Comparison of ENCODE assay signal across 7 mouse cellular contexts in the genomic region with DNA sequence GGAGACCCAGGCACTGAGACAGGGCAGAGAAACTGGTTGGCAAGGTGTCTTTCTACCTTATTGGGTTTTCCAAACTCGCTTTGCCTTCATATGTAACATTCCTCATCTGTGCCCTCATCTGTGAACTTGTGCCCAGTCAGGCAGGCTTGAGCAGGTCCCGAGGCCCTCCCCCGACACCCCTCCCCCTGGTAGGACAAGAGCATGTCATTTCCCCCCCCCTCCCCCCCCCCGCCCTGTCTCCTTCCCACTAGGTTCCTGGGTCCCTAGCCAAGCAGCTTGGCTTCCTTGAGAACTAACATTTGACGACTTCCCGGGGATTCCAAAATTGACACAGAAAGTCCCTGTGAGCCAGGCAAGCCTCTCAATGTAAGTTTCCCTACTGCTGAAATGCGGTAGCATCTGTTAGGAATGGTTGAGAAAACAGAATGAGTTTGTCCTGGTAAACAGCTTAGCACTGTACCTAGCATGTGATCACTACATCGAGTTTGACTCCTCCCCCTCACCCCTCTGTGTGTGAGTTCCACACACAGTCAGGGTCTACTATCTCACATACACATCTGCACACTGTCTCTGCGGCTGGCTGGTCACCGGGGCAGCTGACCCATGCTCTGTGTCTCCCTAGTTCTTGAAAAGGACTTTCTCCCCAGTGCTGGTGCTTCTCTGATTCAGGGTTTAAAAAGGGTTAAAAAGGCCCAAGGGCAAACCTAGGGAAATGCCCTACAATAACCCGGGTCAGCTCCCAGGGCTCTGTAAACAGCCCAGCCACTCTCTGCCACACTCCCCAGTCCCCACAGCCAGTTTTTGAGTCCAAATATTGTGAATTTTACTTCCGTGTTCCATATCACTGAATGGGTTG. TPM values are rescaled to one million over a fixed set of nuclear protein-coding genes. Genes with fewer than 3 reads are reported as not detected.
DNase-seq lines count a peak whose midpoint lies in the region; ATAC-seq lines count a peak whose summit lies in the region.

No protein-coding gene starts in this region.

- H3K36me3 ChIP-seq in limb, embryonic 12.5 days, result no peaks in the 10 kb centered on the region
- no peaks in the 10 kb centered on the region for H3K36me3 ChIP-seq in limb, embryonic 10.5 days
- peaks cover 5% of the 10 kb centered on the region; the same call in 1 of the 2 replicates for H3K36me3 ChIP-seq in heart, embryonic 15.5 days
- no peaks in the 10 kb centered on the region for H3K36me3 ChIP-seq in stomach, embryonic 14.5 days (ENCODE audit: control insufficient read depth, insufficient read depth, low read length)

- ATAC-seq in limb, embryonic 12.5 days (ENCODE audit: insufficient number of reproducible peaks, insufficient read depth, low FRiP score, low TSS enrichment, low read depth), result no peak
- no peak; the same call in 1 of the 2 replicates for ATAC-seq in heart, embryonic 15.5 days (replicated peaks; ENCODE audit: insufficient number of reproducible peaks, insufficient read depth, low FRiP score, low read depth)
- ATAC-seq in stomach, embryonic 14.5 days (ENCODE audit: insufficient number of reproducible peaks, insufficient read depth, low FRiP score, low read depth), result no peak

- H3K4me2 ChIP-seq in limb, embryonic 12.5 days, result no peak overlapping the region
- no peak overlapping the region for H3K4me2 ChIP-seq in heart, embryonic 15.5 days
- no peak overlapping the region for H3K4me2 ChIP-seq in stomach, embryonic 14.5 days (replicated peaks; ENCODE audit: low read depth, low read length)

- peaks cover 30% of the 10 kb centered on the region for H3K4me1 ChIP-seq in limb, embryonic 12.5 days (replicated peaks)
- peaks cover 15% of the 10 kb centered on the region for H3K4me1 ChIP-seq in limb, embryonic 10.5 days
- H3K4me1 ChIP-seq in heart, embryonic 15.5 days (replicated peaks), result peaks cover 50% of the 10 kb centered on the region
- H3K4me1 ChIP-seq in stomach, embryonic 14.5 days (ENCODE audit: control insufficient read depth, insufficient read depth, low read length), result peaks cover 15% of the 10 kb centered on the region

- no peaks in the 10 kb centered on the region for H3K27me3 ChIP-seq in limb, embryonic 12.5 days
- no peaks in the 10 kb centered on the region for H3K27me3 ChIP-seq in limb, embryonic 10.5 days (ENCODE audit: low read depth, poor library complexity, severe bottlenecking)
- no peaks in the 10 kb centered on the region for H3K27me3 ChIP-seq in heart, embryonic 15.5 days
- H3K27me3 ChIP-seq in stomach, embryonic 14.5 days (ENCODE audit: control insufficient read depth, insufficient read depth, low read length), result no peaks in the 10 kb centered on the region

- no peak for DNase-seq in limb, embryonic 10.5 days (ENCODE audit: low spot score)
- peak; percentile 68 for DNase-seq in kidney, postnatal 14 days
- no peak for DNase-seq in spleen, postnatal 10 days (ENCODE audit: low spot score in 2 of 2)
- no peak for DNase-seq in layer of hippocampus, postnatal 36 days

- WGBS in limb, embryonic 12.5 days, result 44% methylated on average over 12 of the region's 12 CpGs
- 47% methylated on average over 12 of the region's 12 CpGs for WGBS in limb, embryonic 10.5 days
- 33% methylated on average over 12 of the region's 12 CpGs for WGBS in heart, embryonic 15.5 days
- WGBS in stomach, embryonic 14.5 days, result 34% methylated on average over 11 of the region's 12 CpGs

- H3K27ac ChIP-seq in limb, embryonic 12.5 days, result peak overlapping the region; percentile 18; the same call in 1 of the 2 replicates
- no peak overlapping the region for H3K27ac ChIP-seq in limb, embryonic 10.5 days
- H3K27ac ChIP-seq in heart, embryonic 15.5 days, result peak overlapping the region; percentile 73
- peak overlapping the region; percentile 63; the same call in 1 of the 2 replicates for H3K27ac ChIP-seq in stomach, embryonic 14.5 days (ENCODE audit: low read length)

- H3K9me3 ChIP-seq in limb, embryonic 12.5 days, result no peaks in the 10 kb centered on the region
- no peaks in the 10 kb centered on the region for H3K9me3 ChIP-seq in limb, embryonic 10.5 days (replicated peaks)
- no peaks in the 10 kb centered on the region for H3K9me3 ChIP-seq in heart, embryonic 15.5 days (replicated peaks)
- no peaks in the 10 kb centered on the region for H3K9me3 ChIP-seq in stomach, embryonic 14.5 days (ENCODE audit: control insufficient read depth, low read depth, low read length)

- no peak overlapping the region for H3K9ac ChIP-seq in limb, embryonic 12.5 days (replicated peaks)
- no peak overlapping the region for H3K9ac ChIP-seq in heart, embryonic 15.5 days
- no peak overlapping the region for H3K9ac ChIP-seq in stomach, embryonic 14.5 days (replicated peaks; ENCODE audit: low read depth, low read length)

- H3K4me3 ChIP-seq in limb, embryonic 12.5 days (replicated peaks), result no peak overlapping the region
- H3K4me3 ChIP-seq in limb, embryonic 10.5 days, result no peak overlapping the region
- no peak overlapping the region for H3K4me3 ChIP-seq in heart, embryonic 15.5 days
- no peak overlapping the region for H3K4me3 ChIP-seq in stomach, embryonic 14.5 days (ENCODE audit: low read depth, low read length)

RNA-seq across cellular contexts. Expression of gene Rab20, which starts 20.3 kb away (rescaled TPM):
- polyA plus RNA-seq in limb, embryonic 12.5 days (2016; fragmentation: Nextera tagmentation; extraction: Ambion mirVana), result 0.81 and 0.93 TPM in 2 replicates
- polyA plus RNA-seq in limb, embryonic 10.5 days (2016; fragmentation: Nextera tagmentation; extraction: Ambion mirVana), result 0.99 and 1.9 TPM in 2 replicates
- 36.1 and 37.2 TPM in 2 replicates for polyA plus RNA-seq in heart, embryonic 15.5 days (2015; fragmentation: Nextera tagmentation; extraction: Ambion mirVana)
- 4.6 and 6.2 TPM in 2 replicates for polyA plus RNA-seq in stomach, embryonic 14.5 days (2014; fragmentation: Nextera tagmentation; extraction: Ambion mirVana)
- under 1 TPM; 0.28 to 0.57 TPM for total RNA-seq in layer of hippocampus, postnatal 36 days (2021)

RNA-seq across cellular contexts. Expression of gene Naxd, which starts 39.1 kb away (rescaled TPM):
- 116 and 121 TPM in 2 replicates for polyA plus RNA-seq in limb, embryonic 12.5 days (2016; fragmentation: Nextera tagmentation; extraction: Ambion mirVana)
- polyA plus RNA-seq in limb, embryonic 10.5 days (2016; fragmentation: Nextera tagmentation; extraction: Ambion mirVana), result 105 and 116 TPM in 2 replicates
- polyA plus RNA-seq in heart, embryonic 15.5 days (2015; fragmentation: Nextera tagmentation; extraction: Ambion mirVana), result 70.0 and 94.5 TPM in 2 replicates
- 123 and 133 TPM in 2 replicates for polyA plus RNA-seq in stomach, embryonic 14.5 days (2014; fragmentation: Nextera tagmentation; extraction: Ambion mirVana)
- 10 to 100 TPM; 59.3 to 60.0 TPM for total RNA-seq in layer of hippocampus, postnatal 36 days (2021)
